Mouse (Mus musculus) heart, adult 9 months (tissue): ENCODE results near the gene Rraga.
"Not testable (repeated sequence)": the region's sequence is repeated elsewhere in the genome, so short reads cannot be mapped to it uniquely, and the experiment has no call there.

Experiments
- DNase-seq, 2 experiments: peaks; one replicate each; pipeline ENCODE4 v3.0.0; 2022; ENCODE audit warnings: low spot score in 2 of 2

The Rraga gene

GRCm38 (mm10) chr4:86588236-86588635 lies 12.8 kb downstream of the Rraga start:
- DNase-seq, result no peak

DNA sequence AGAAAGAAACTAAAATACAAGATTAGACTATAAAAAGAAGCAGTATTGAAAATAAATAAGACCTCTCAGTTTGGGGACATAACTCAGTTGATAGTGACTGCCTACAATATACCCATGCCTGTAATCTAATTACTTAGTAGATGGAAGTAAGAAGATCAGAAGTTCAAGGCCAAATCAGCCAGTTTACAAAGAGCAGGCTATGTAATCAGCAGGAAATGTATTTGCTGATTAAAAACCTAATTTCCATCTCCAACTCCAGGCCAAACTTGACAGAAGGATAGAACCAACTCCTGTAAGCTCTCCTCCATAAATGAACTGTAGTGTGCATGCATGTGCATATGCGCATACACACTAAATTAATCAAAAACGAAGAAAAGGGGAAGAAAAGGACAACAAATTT lies 15.8 kb downstream of the Rraga start:
- DNase-seq, result no peak

DNA sequence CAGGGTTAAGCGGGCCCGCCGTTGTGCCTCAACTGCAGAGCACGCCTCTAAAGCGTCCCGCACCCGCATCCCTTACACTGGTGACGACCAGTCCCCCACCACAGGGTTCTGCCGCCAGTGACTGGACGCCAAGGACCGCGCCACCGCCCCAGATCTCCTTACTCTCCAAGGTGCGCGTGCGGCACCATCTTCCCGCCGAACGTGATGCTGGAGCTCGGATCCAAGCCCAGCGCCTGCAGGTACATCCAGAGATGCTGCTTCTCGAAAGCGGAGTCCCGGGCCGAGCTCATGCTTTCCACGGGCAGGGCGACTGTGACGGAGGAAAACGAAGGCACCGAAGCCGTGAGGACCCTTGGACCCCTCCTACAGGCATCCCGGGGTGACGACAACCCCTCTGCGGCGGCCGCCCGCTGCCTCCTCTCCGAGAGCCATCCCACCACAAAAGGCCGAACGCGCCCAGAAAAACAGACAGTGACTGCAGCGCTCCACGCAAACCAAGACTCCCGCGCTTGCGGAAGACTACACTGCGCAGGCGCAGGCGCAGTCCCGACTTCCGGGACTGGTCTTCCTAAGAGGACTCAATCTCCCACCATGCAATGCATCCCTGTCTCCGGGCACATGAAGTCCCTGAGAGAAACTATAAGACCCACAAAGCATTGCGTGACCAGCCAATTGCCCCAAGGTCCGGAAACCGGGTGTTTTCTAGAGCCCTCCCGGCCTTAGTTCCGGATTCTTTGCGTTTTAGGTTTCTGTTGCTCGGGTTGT lies 36.2 kb downstream of the Rraga start, which contains the start of gene Haus6:
Gene Haus6 (minus strand): TSS at position 532 of the 765 bp plus-strand sequence.
- DNase-seq, result peak; percentile 95 to 96

- DNase-seq, result no peak
These were observed 36.8 kb downstream of the Rraga start for GRCm38 (mm10) chr4:86612289-86612620.

- no peak for DNase-seq
These were observed 45.0 kb downstream of the Rraga start for GRCm38 (mm10) chr4:86620506-86620905.

DNA sequence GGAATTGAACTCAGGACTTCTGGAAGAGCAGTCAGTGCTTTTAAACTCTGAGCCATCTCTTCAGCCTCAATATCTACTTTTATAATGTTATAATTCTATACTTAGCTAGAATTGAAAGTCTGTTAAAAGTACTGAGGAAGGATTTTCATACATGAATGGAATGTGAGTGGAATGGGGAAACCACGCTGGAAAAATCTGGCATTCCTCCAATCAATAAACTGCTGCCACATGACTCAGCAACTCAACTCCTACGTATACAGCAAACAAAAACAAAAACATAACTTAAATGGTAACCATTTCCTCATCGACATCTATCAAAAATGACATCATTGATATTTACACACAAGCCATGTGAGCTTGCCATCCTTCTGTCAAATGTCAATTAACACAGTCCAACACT lies 46.6 kb downstream of the Rraga start:
- no peak for DNase-seq

DNA sequence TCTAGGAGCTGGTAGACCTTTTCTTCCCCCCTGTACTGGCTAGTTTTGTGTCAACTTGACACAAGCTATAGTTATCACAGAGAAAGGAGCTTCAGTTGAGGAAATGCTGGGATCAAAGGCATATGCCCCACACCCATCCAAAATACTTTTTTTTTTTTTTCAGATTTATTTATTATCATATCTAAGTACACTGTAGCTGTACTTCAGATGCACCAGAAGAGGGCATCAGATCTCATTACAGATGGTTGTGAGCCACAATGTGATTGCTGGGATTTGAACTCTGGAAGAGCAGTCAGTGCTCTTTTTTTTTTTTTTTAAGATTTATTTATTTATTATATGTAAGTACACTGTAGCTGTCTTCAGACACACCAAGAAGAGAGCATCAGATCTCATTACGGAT lies 47.1 kb downstream of the Rraga start:
- DNase-seq, result not testable (repeated sequence)

DNA sequence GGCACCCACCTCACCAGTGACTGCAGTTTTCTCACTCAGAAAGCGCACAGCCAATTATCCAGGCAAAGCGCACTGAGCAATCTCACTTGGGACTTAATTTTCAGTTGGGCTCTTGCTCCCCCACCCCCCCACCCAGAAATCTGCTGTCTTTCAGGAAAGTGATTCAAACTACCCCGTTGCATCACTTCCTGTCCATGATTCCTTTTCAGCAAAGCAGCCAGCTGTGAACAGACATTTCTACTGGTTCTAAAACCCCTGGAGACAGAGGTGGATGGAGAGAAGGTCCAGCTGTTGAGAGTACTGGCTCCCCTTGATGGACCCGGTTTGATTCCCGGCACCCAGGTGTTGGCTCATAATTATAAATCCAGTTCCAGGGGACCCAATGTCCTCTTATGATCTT lies 50.0 kb downstream of the Rraga start:
- DNase-seq, result peak; percentile 4 to 10

GRCm38 (mm10) chr4:86626496-86626895 lies 51.0 kb downstream of the Rraga start:
- not testable (repeated sequence) for DNase-seq
